Mouse (Mus musculus): Measurements from ENCODE around the gene Sh2b3.
A peak's percentile ranks its signal among the peaks of the same experiment; 100 is the strongest.
"Not testable (repeated sequence)": the region's sequence is repeated elsewhere in the genome, so short reads cannot be mapped to it uniquely, and the experiment has no call there.

Sh2b3 gene

GRCm38 (mm10) chr5:121837441-121838340 is at the start of gene Sh2b3:
Gene Sh2b3 (minus strand): TSS chr5:121837646.
- DNase-seq (ENCODE audit: low spot score in 2 of 2) = no peak

GRCm38 (mm10) chr5:121883356-121883755 is 45.9 kb upstream of the Sh2b3 start:
- DNase-seq (ENCODE audit: low spot score in 2 of 2) = no peak

- DNase-seq (ENCODE audit: low spot score in 2 of 2) = no peak
These were observed 41.8 kb upstream of the Sh2b3 start for GRCm38 (mm10) chr5:121879211-121879610.

GRCm38 (mm10) chr5:121878703-121879102 is 41.3 kb upstream of the Sh2b3 start:
- no peak for DNase-seq (ENCODE audit: low spot score in 2 of 2)

GRCm38 (mm10) chr5:121876901-121877300 is 39.5 kb upstream of the Sh2b3 start:
- no peak for DNase-seq (ENCODE audit: low spot score in 2 of 2)

GRCm38 (mm10) chr5:121875041-121875440 is 37.6 kb upstream of the Sh2b3 start:
- DNase-seq (ENCODE audit: low spot score in 2 of 2) = no peak

- DNase-seq (ENCODE audit: low spot score in 2 of 2) = peak; percentile 79 to 90
These were observed 34.7 kb upstream of the Sh2b3 start for GRCm38 (mm10) chr5:121872158-121872557.

- DNase-seq (ENCODE audit: low spot score in 2 of 2) = no peak
These were observed 34.1 kb upstream of the Sh2b3 start for GRCm38 (mm10) chr5:121871515-121872030.

- DNase-seq (ENCODE audit: low spot score in 2 of 2) = no peak
These were observed 33.4 kb upstream of the Sh2b3 start for GRCm38 (mm10) chr5:121870832-121871231.

GRCm38 (mm10) chr5:121867963-121868362 is 30.5 kb upstream of the Sh2b3 start:
- DNase-seq (ENCODE audit: low spot score in 2 of 2) = no peak

- no peak for DNase-seq (ENCODE audit: low spot score in 2 of 2)
These were observed 26.9 kb upstream of the Sh2b3 start for GRCm38 (mm10) chr5:121864330-121864729.

- no peak for DNase-seq (ENCODE audit: low spot score in 2 of 2)
These were observed 24.5 kb upstream of the Sh2b3 start for GRCm38 (mm10) chr5:121861964-121862363.

GRCm38 (mm10) chr5:121858427-121858826 is 21.0 kb upstream of the Sh2b3 start:
- DNase-seq (ENCODE audit: low spot score in 2 of 2) = no peak

GRCm38 (mm10) chr5:121856740-121857139 is 19.3 kb upstream of the Sh2b3 start:
- DNase-seq (ENCODE audit: low spot score in 2 of 2) = no peak

GRCm38 (mm10) chr5:121854768-121855167 is 17.3 kb upstream of the Sh2b3 start:
- DNase-seq (ENCODE audit: low spot score in 2 of 2) = no peak

- no peak for DNase-seq (ENCODE audit: low spot score in 2 of 2)
These were observed 16.1 kb upstream of the Sh2b3 start for GRCm38 (mm10) chr5:121853368-121854051.

- no peak for DNase-seq (ENCODE audit: low spot score in 2 of 2)
These were observed 12.3 kb upstream of the Sh2b3 start for GRCm38 (mm10) chr5:121849478-121850349.

GRCm38 (mm10) chr5:121848743-121849142 is 11.3 kb upstream of the Sh2b3 start, which contains the start of gene Pheta1:
Gene Pheta1 (plus strand): TSS chr5:121848984.
- DNase-seq (ENCODE audit: low spot score in 2 of 2) = peak; percentile 94 to 95

GRCm38 (mm10) chr5:121848035-121848519 is 10.6 kb upstream of the Sh2b3 start:
- DNase-seq (ENCODE audit: low spot score in 2 of 2) = no peak

- not testable (repeated sequence) for DNase-seq (ENCODE audit: low spot score in 2 of 2)
These were observed 9.8 kb upstream of the Sh2b3 start for GRCm38 (mm10) chr5:121847269-121847668.

- DNase-seq (ENCODE audit: low spot score in 2 of 2) = no peak
These were observed 8.9 kb upstream of the Sh2b3 start for GRCm38 (mm10) chr5:121846322-121846721.
